Mouse (Mus musculus) embryonic facial prominence, embryonic 10.5 days (tissue): ENCODE measurements at regions not wholly inside any gene's neighbourhood (a gene's known extent, or its start where the extent isn't known, plus 50 kb on each side); places are given as distances from the start of the nearest gene placed in this dataset. TPM values are rescaled to one million over a fixed set of nuclear protein-coding genes. Genes with fewer than 3 reads are reported as not detected.

Experiments
- DNase-seq: peaks from one replicate; pipeline ENCODE4 v3.0.0-alpha.2; 2017; ENCODE audit warnings: low spot score
- H3K27ac ChIP-seq: fragments of 300-500 bp; sonication (generic); replicated peaks from 2 replicates; pipeline ENCODE4 v1.5.1; 2016; ENCODE audit warnings: mild to moderate bottlenecking
- H3K27me3 ChIP-seq: fragments of 300-500 bp; sonication (generic); replicated peaks from 2 replicates; pipeline ENCODE4 v1.6.1; 2016; ENCODE audit warnings: low read depth, mild to moderate bottlenecking; ENCODE audit not compliant: poor library complexity, severe bottlenecking
- H3K36me3 ChIP-seq: fragments of 300-500 bp; sonication (generic); replicated peaks from 2 replicates; pipeline ENCODE4 v1.6.1; 2016; ENCODE audit warnings: mild to moderate bottlenecking, moderate library complexity
- H3K4me1 ChIP-seq: fragments of 300-500 bp; sonication (generic); 2 replicates; pipeline ENCODE4 v1.6.1; 2016
- H3K4me3 ChIP-seq: fragments of 300-500 bp; sonication (generic); 2 replicates; pipeline ENCODE4 v1.5.1; 2016; ENCODE audit warnings: mild to moderate bottlenecking, moderate library complexity
- H3K9me3 ChIP-seq: fragments of 300-500 bp; sonication (generic); 2 replicates; pipeline ENCODE4 v1.6.1; 2016; ENCODE audit warnings: mild to moderate bottlenecking
- WGBS: fragments of 180-500 bp; shearing (Covaris S2); methylation state at CpG from one replicate; pipeline ENCODE4 v1.1.7; 2016; 5-methylcytosine and 5-hydroxymethylcytosine counted together
- microRNA-seq: library from miRNA; unstranded; fragments of <30 nt; microRNA quantifications from one replicate; pipeline ENCODE4, GENCODE M21; 2017

- no peak overlapping the region for H3K27ac ChIP-seq
- H3K36me3 ChIP-seq = no peaks in the 10 kb centered on the region
- H3K27me3 ChIP-seq = no peaks in the 10 kb centered on the region
- WGBS = 66% methylated on average over 13 of the region's 13 CpGs
- H3K9me3 ChIP-seq = no peaks in the 10 kb centered on the region
- no peak for DNase-seq
- H3K4me3 ChIP-seq = no peak overlapping the region
- 0 out of 2 replicates have a peak, but pooled peaks cover 3% of the 10 kb centered on the region for H3K4me1 ChIP-seq
These were observed 63.8 kb upstream of the Pbx1 start for GRCm38 (mm10) chr1:168495687-168496527.

- Histone ChIP-seq H3K27me3 (no peaks in the 10 kb centered on the region), H3K9me3 (no peaks in the 10 kb centered on the region), H3K4me1 (peaks cover 3% of the 10 kb centered on the region; the same call in 1 of the 2 replicates), H3K27ac (no peak overlapping the region), H3K4me3 (no peak overlapping the region), H3K36me3 (no peaks in the 10 kb centered on the region)
- WGBS = 66% methylated on average over 7 of the region's 7 CpGs
- DNase-seq = no peak
These were observed 55.4 kb upstream of the Pbx1 start for GRCm38 (mm10) chr1:168487492-168487891.

GRCm38 (mm10) chr1:168483651-168484050 is 51.6 kb upstream of the Pbx1 start:
- 76% methylated on average over 13 of the region's 13 CpGs for WGBS
- DNase-seq = no peak
- Histone ChIP-seq H3K4me1 (peaks cover 5% of the 10 kb centered on the region), H3K27ac (no peak overlapping the region), H3K9me3 (no peaks in the 10 kb centered on the region), H3K36me3 (no peaks in the 10 kb centered on the region), H3K27me3 (no peaks in the 10 kb centered on the region), H3K4me3 (no peak overlapping the region)

Small RNAs in the stretch of these regions (microRNA-seq; reads per million reads assigned to microRNA genes)
- not detected for gene Mir6348
- gene Mir6354 = not detected
